Mouse (Mus musculus) CH12.LX (cell line): ENCODE results near the gene Creb3.

Experiments
- CTCF ChIP-seq, 2 experiments: IDR thresholded peaks in 1 of 2; conservative IDR thresholded peaks in 1 of 2; 2 replicates each; pipeline ENCODE4 v1.5.1; 2011 to 2012; ENCODE audit warnings: low read depth in 2 of 2, low read length in 2 of 2, improper control_type of control experiment in 1 of 2, inconsistent platforms in 1 of 2, mild to moderate bottlenecking in 1 of 2, moderate library complexity in 1 of 2
- ETS1 ChIP-seq: conservative IDR thresholded peaks from 2 replicates; pipeline ENCODE4 v1.6.1; 2012; ENCODE audit warnings: low read depth, mild to moderate bottlenecking, inconsistent platforms, low read length, improper control_type of control experiment, moderate library complexity
- MAX ChIP-seq: IDR thresholded peaks from 2 replicates; pipeline ENCODE4 v1.6.1; 2011; ENCODE audit warnings: low read length, improper control_type of control experiment
- POLR2A ChIP-seq: IDR thresholded peaks from 2 replicates; pipeline ENCODE4 v1.6.1; 2011; ENCODE audit warnings: low read depth, mild to moderate bottlenecking, improper control_type of control experiment, low read length

GRCm38 (mm10) chr4:43581381-43581780 lies 19.2 kb downstream of the Creb3 start:
- TF ChIP-seq ETS1 (no peak), MAX (no peak), POLR2A (no peak), CTCF (conservative IDR thresholded peaks at IDR 0.05 in 1 of 2, IDR thresholded peaks at IDR 0.05 in 1 of 2; ENCODE audit: low read depth in 2 of 2, low read length in 2 of 2) (no peak)
